Mouse (Mus musculus) gonadal fat pad, adult 2 months (tissue): ENCODE results near the gene Gm42906. TPM values are rescaled to one million over a fixed set of nuclear protein-coding genes. Genes with fewer than 3 reads are reported as not detected.

Experiments used
- DNase-seq: peaks from one replicate; pipeline ENCODE4 v3.0.0-alpha.2; 2012; ENCODE audit warnings: low read depth
- polyA plus RNA-seq: library from polyadenylated mRNA; depleted of rRNA; stranded (reverse); fragments of >200 nt; gene quantifications from 2 replicates; pipeline ENCODE4 v1.2.3, GENCODE M21; 2012; rRNA removed

Gm42906 gene
- polyA plus RNA-seq, 1 experiment, result not detected

DNA sequence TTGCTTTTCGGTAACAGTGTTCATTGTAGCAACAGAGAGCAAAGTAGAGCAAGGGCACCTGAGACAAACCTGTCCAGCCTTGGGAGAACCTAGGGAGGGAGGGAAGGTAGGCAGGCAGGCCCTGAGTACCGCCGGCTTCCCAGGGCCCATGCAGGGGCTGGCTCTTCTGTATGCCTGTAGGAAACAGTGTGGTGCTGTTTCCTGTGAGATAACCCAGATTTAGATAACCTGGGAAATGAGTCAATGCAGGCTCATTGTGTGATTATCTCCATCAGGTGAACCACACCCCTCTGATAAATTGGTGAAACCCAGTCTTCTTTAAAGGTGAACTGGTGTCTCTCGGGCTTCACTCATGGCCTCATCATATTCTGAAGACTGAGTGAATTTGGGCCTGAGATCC lies 401.9 kb downstream of the Gm42906 start:
- no peak for DNase-seq

- no peak for DNase-seq
Measured at GRCm38 (mm10) chr5:151024483-151024882, 403.5 kb downstream of the Gm42906 start.

DNA sequence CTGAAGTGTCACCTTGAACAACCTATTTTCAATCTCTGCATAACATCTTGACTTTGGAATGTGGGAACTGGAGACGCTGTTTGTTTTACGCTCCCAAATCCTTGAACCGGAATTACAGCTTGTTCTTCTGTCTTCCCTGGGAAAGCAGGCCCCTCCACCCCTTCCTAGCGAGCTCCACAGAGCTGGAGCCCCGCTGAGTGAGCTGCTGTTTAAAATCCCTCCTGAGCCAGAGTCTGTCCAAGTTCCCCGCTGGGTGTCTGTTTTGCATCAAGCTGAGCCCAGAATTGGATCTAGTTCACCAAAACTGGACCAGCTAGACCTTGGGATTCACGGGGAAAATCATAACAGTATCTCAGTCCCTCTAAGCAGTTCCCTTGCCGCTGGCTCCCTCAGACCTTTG lies 404.5 kb downstream of the Gm42906 start:
- DNase-seq, result no peak

DNA sequence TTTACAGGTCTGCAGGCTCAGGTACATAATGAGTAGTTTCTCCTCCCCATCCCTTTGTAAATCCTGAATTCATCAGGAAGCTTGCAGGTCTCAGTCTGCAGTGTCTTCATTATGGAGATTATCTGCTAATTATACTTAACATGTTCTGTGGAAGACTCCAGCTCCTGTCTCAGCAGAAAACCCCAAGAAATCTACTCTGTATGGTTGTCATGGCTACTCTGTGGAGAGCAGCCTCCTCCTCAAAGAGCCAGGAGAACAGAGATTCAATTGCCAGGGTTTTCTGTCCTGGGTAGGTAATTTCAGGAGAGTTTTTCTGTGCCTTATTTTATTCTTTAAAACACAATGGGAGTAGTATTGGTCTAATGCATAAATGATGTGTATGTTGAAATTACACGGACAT lies 405.0 kb downstream of the Gm42906 start:
- no peak for DNase-seq

- no peak for DNase-seq
Measured at GRCm38 (mm10) chr5:151022026-151022425, 405.9 kb downstream of the Gm42906 start.

GRCm38 (mm10) chr5:151020831-151021230 lies 407.1 kb downstream of the Gm42906 start:
- DNase-seq, result no peak

- DNase-seq, result no peak
Measured at GRCm38 (mm10) chr5:151020031-151020820, 407.7 kb downstream of the Gm42906 start.

- DNase-seq, result no peak
Measured at GRCm38 (mm10) chr5:151018959-151019358, 409.0 kb downstream of the Gm42906 start.

- no peak for DNase-seq
Measured at GRCm38 (mm10) chr5:151018450-151018849, 409.5 kb downstream of the Gm42906 start.

Other genes with a start within 250 kb of the Gm42906 start
- gene Stard13, start 194.3 kb downstream of the Gm42906 start, polyA plus RNA-seq, result 10.1 and 13.5 TPM in 2 replicates
- not detected in 2 replicates for gene Vmn2r18, start 177.9 kb upstream of the Gm42906 start, polyA plus RNA-seq
- 7.2 and 7.8 TPM in 2 replicates for gene Rfc3, start 223.1 kb upstream of the Gm42906 start, polyA plus RNA-seq